Mouse (Mus musculus): ENCODE data around the gene Cers4. TPM values are rescaled to one million over a fixed set of nuclear protein-coding genes. Genes with fewer than 3 reads are reported as not detected.
A peak's percentile ranks its signal among the peaks of the same experiment; 100 is the strongest.

The Cers4 gene
- 12.7 and 15.0 TPM in 2 replicates for polyA plus RNA-seq (2014; fragmentation: Nextera tagmentation; extraction: Ambion mirVana)

- Histone ChIP-seq H3K27ac (ENCODE audit: low read depth, low read length) (peak within 1 kb of the TSS; percentile 30; the same call in 1 of the 2 replicates), H3K36me3 (ENCODE audit: control insufficient read depth, insufficient read depth, low read length) (no peaks in the 10 kb centered on the region), H3K9ac (ENCODE audit: low read length) (peak within 1 kb of the TSS; percentile 64), H3K4me1 (ENCODE audit: control insufficient read depth, insufficient read depth, low read length) (peaks cover 2% of the 10 kb centered on the region; the same call in 1 of the 2 replicates), H3K4me3 (ENCODE audit: low read depth, low read length) (peak within 1 kb of the TSS; percentile 53), H3K9me3 (ENCODE audit: control insufficient read depth, low read length) (no peaks in the 10 kb centered on the region), H3K27me3 (ENCODE audit: control insufficient read depth, insufficient read depth, low read length) (no peaks in the 10 kb centered on the region), H3K4me2 (peak within 1 kb of the TSS; percentile 85)
- WGBS, result under 1% methylated on average over 36 of the region's 39 CpGs
- peak; percentile 93 for DNase-seq (ENCODE audit: low spot score, missing footprints)
- peak; percentile 94 for ATAC-seq (ENCODE audit: low FRiP score)
Measured at GRCm38 (mm10) chr8:4492851-4493685, at the start of gene Cers4. TSS of gene Cers4 (plus strand) at chr8:4493026.

- H3K27me3 ChIP-seq (ENCODE audit: control insufficient read depth, insufficient read depth, low read length), result no peaks in the 10 kb centered on the region
- H3K9me3 ChIP-seq (ENCODE audit: control insufficient read depth, low read length), result no peaks in the 10 kb centered on the region
- H3K27ac ChIP-seq (ENCODE audit: low read depth, low read length), result no peak overlapping the region
- no peaks in the 10 kb centered on the region for H3K4me1 ChIP-seq (ENCODE audit: control insufficient read depth, insufficient read depth, low read length)
- H3K4me2 ChIP-seq, result no peak overlapping the region
- ATAC-seq (ENCODE audit: low FRiP score) (no peak), DNase-seq (ENCODE audit: low spot score, missing footprints) (no peak)
- H3K36me3 ChIP-seq (ENCODE audit: control insufficient read depth, insufficient read depth, low read length), result no peaks in the 10 kb centered on the region
- H3K4me3 ChIP-seq (ENCODE audit: low read depth, low read length), result no peak overlapping the region
- H3K9ac ChIP-seq (ENCODE audit: low read length), result no peak overlapping the region
- 88% methylated on average over 2 of the region's 2 CpGs for WGBS
Measured at GRCm38 (mm10) chr8:4458165-4458564, 34.7 kb upstream of the Cers4 start.

- Histone ChIP-seq H3K9me3 (ENCODE audit: control insufficient read depth, low read length) (no peaks in the 10 kb centered on the region), H3K27ac (ENCODE audit: low read depth, low read length) (no peak overlapping the region), H3K9ac (ENCODE audit: low read length) (no peak overlapping the region), H3K4me3 (ENCODE audit: low read depth, low read length) (no peak overlapping the region), H3K36me3 (ENCODE audit: control insufficient read depth, insufficient read depth, low read length) (no peaks in the 10 kb centered on the region), H3K4me1 (ENCODE audit: control insufficient read depth, insufficient read depth, low read length) (no peaks in the 10 kb centered on the region), H3K27me3 (ENCODE audit: control insufficient read depth, insufficient read depth, low read length) (no peaks in the 10 kb centered on the region), H3K4me2 (no peak overlapping the region)
- ATAC-seq (ENCODE audit: low FRiP score) (no peak), DNase-seq (ENCODE audit: low spot score, missing footprints) (peak; percentile 21)
- WGBS, result 92% methylated on average over 2 of the region's 2 CpGs
Measured at GRCm38 (mm10) chr8:4463061-4463460, 29.8 kb upstream of the Cers4 start.

GRCm38 (mm10) chr8:4474419-4475187 lies 18.2 kb upstream of the Cers4 start:
- DNase-seq (ENCODE audit: low spot score, missing footprints) (peak; percentile 14), ATAC-seq (ENCODE audit: low FRiP score) (no peak)
- 84% methylated on average over 7 of the region's 7 CpGs for WGBS
- no peaks in the 10 kb centered on the region for H3K9me3 ChIP-seq (ENCODE audit: control insufficient read depth, low read length)
- no peak overlapping the region for H3K4me3 ChIP-seq (ENCODE audit: low read depth, low read length)
- no peak overlapping the region for H3K27ac ChIP-seq (ENCODE audit: low read depth, low read length)
- H3K9ac ChIP-seq (ENCODE audit: low read length), result no peak overlapping the region
- H3K27me3 ChIP-seq (ENCODE audit: control insufficient read depth, insufficient read depth, low read length), result no peaks in the 10 kb centered on the region
- H3K4me1 ChIP-seq (ENCODE audit: control insufficient read depth, insufficient read depth, low read length), result no peaks in the 10 kb centered on the region
- no peaks in the 10 kb centered on the region for H3K36me3 ChIP-seq (ENCODE audit: control insufficient read depth, insufficient read depth, low read length)
- no peak overlapping the region for H3K4me2 ChIP-seq

GRCm38 (mm10) chr8:4481154-4481553 lies 11.7 kb upstream of the Cers4 start:
- Histone ChIP-seq H3K9ac (ENCODE audit: low read length) (no peak overlapping the region), H3K9me3 (ENCODE audit: control insufficient read depth, low read length) (no peaks in the 10 kb centered on the region), H3K27me3 (ENCODE audit: control insufficient read depth, insufficient read depth, low read length) (no peaks in the 10 kb centered on the region), H3K4me3 (ENCODE audit: low read depth, low read length) (no peak overlapping the region), H3K4me2 (no peak overlapping the region), H3K27ac (ENCODE audit: low read depth, low read length) (no peak overlapping the region), H3K4me1 (ENCODE audit: control insufficient read depth, insufficient read depth, low read length) (no peaks in the 10 kb centered on the region), H3K36me3 (ENCODE audit: control insufficient read depth, insufficient read depth, low read length) (no peaks in the 10 kb centered on the region)
- ATAC-seq (ENCODE audit: low FRiP score) (no peak), DNase-seq (ENCODE audit: low spot score, missing footprints) (peak; percentile 51)
- 80% methylated on average over 4 of the region's 4 CpGs for WGBS

- Histone ChIP-seq H3K4me2 (no peak overlapping the region), H3K4me3 (ENCODE audit: low read depth, low read length) (no peak overlapping the region), H3K9ac (ENCODE audit: low read length) (no peak overlapping the region), H3K36me3 (ENCODE audit: control insufficient read depth, insufficient read depth, low read length) (no peaks in the 10 kb centered on the region), H3K27ac (ENCODE audit: low read depth, low read length) (no peak overlapping the region), H3K9me3 (ENCODE audit: control insufficient read depth, low read length) (no peaks in the 10 kb centered on the region), H3K27me3 (ENCODE audit: control insufficient read depth, insufficient read depth, low read length) (no peaks in the 10 kb centered on the region), H3K4me1 (ENCODE audit: control insufficient read depth, insufficient read depth, low read length) (no peaks in the 10 kb centered on the region)
- DNase-seq (ENCODE audit: low spot score, missing footprints) (no peak), ATAC-seq (ENCODE audit: low FRiP score) (no peak)
- 79% methylated on average over 4 of the region's 4 CpGs for WGBS
Measured at GRCm38 (mm10) chr8:4481586-4481985, 11.2 kb upstream of the Cers4 start.

GRCm38 (mm10) chr8:4482501-4482900 lies 10.3 kb upstream of the Cers4 start:
- no peak overlapping the region for H3K9ac ChIP-seq (ENCODE audit: low read length)

GRCm38 (mm10) chr8:4483330-4483729 lies 9.5 kb upstream of the Cers4 start:
- 88% methylated on average over 6 of the region's 6 CpGs for WGBS
- Histone ChIP-seq H3K9me3 (ENCODE audit: control insufficient read depth, low read length) (no peaks in the 10 kb centered on the region), H3K27ac (ENCODE audit: low read depth, low read length) (no peak overlapping the region), H3K27me3 (ENCODE audit: control insufficient read depth, insufficient read depth, low read length) (no peaks in the 10 kb centered on the region), H3K9ac (ENCODE audit: low read length) (no peak overlapping the region), H3K36me3 (ENCODE audit: control insufficient read depth, insufficient read depth, low read length) (no peaks in the 10 kb centered on the region), H3K4me2 (no peak overlapping the region), H3K4me1 (ENCODE audit: control insufficient read depth, insufficient read depth, low read length) (no peaks in the 10 kb centered on the region), H3K4me3 (ENCODE audit: low read depth, low read length) (no peak overlapping the region)
- no peak for ATAC-seq (ENCODE audit: low FRiP score)
- no peak for DNase-seq (ENCODE audit: low spot score, missing footprints)

More at GRCm38 (mm10) chr8:4482501-4482900, 10.3 kb upstream of the Cers4 start:
- Histone ChIP-seq H3K36me3 (ENCODE audit: control insufficient read depth, insufficient read depth, low read length) (no peaks in the 10 kb centered on the region), H3K4me2 (no peak overlapping the region), H3K27ac (ENCODE audit: low read depth, low read length) (no peak overlapping the region), H3K27me3 (ENCODE audit: control insufficient read depth, insufficient read depth, low read length) (no peaks in the 10 kb centered on the region), H3K4me1 (ENCODE audit: control insufficient read depth, insufficient read depth, low read length) (no peaks in the 10 kb centered on the region), H3K4me3 (ENCODE audit: low read depth, low read length) (no peak overlapping the region), H3K9me3 (ENCODE audit: control insufficient read depth, low read length) (no peaks in the 10 kb centered on the region)
- no peak for DNase-seq (ENCODE audit: low spot score, missing footprints)
- WGBS, result 55% methylated on average over 4 of the region's 4 CpGs
- no peak for ATAC-seq (ENCODE audit: low FRiP score)
